Mouse (Mus musculus) kidney, embryonic 15.5 days (tissue): ENCODE measurements around the gene Ephx4. TPM values are rescaled to one million over a fixed set of nuclear protein-coding genes. Genes with fewer than 3 reads are reported as not detected.
"Not testable (repeated sequence)": the region's sequence is repeated elsewhere in the genome, so short reads cannot be mapped to it uniquely, and the experiment has no call there.

ENCODE experiments used
- ATAC-seq: fragments of 200-750 bp; cut with Nextera tagmentation; replicated peaks from 2 replicates; pipeline ENCODE4 v1.8.0; 2017; ENCODE audit warnings: moderate TSS enrichment; ENCODE audit not compliant: low FRiP score
- H3K27ac ChIP-seq: fragments of 300-500 bp; sonication (generic); 2 replicates; pipeline ENCODE4 v1.5.1; 2015; ENCODE audit warnings: mild to moderate bottlenecking, inconsistent platforms
- H3K27me3 ChIP-seq: fragments of 300-500 bp; sonication (generic); 2 replicates; pipeline ENCODE4 v1.6.1; 2015; ENCODE audit warnings: inconsistent platforms
- H3K36me3 ChIP-seq: fragments of 300-500 bp; sonication (generic); 2 replicates; pipeline ENCODE4 v1.6.1; 2015; ENCODE audit warnings: inconsistent platforms
- H3K4me1 ChIP-seq: fragments of 300-500 bp; sonication (generic); 2 replicates; pipeline ENCODE4 v1.6.1; 2015; ENCODE audit warnings: inconsistent platforms
- H3K4me2 ChIP-seq: fragments of 300-500 bp; sonication (generic); 2 replicates; pipeline ENCODE4 v1.6.1; 2015; ENCODE audit warnings: moderate library complexity, mild to moderate bottlenecking, inconsistent platforms
- H3K4me3 ChIP-seq: fragments of 300-500 bp; sonication (generic); replicated peaks from 2 replicates; pipeline ENCODE4 v1.5.1; 2015; ENCODE audit warnings: mild to moderate bottlenecking, inconsistent platforms
- H3K9ac ChIP-seq: fragments of 300-500 bp; sonication (generic); 2 replicates; pipeline ENCODE4 v1.6.1; 2015; ENCODE audit warnings: mild to moderate bottlenecking, inconsistent platforms
- H3K9me3 ChIP-seq: fragments of 300-500 bp; sonication (generic); replicated peaks from 2 replicates; pipeline ENCODE4 v1.6.1; 2016; ENCODE audit warnings: inconsistent platforms
- WGBS: fragments of 180-500 bp; shearing (Covaris S2); methylation state at CpG from one replicate; pipeline ENCODE4 v1.1.7; 2015; ENCODE audit warnings: mixed read lengths; 5-methylcytosine and 5-hydroxymethylcytosine counted together
- polyA plus RNA-seq: library from polyadenylated mRNA; unstranded; fragments of >200 nt; fragmentation: Nextera tagmentation; extraction: Ambion mirVana; gene quantifications from 2 replicates; pipeline ENCODE4 v1.2.1, GENCODE M21; 2015

Ephx4 gene
- 1.3 and 1.7 TPM in 2 replicates for polyA plus RNA-seq

DNA sequence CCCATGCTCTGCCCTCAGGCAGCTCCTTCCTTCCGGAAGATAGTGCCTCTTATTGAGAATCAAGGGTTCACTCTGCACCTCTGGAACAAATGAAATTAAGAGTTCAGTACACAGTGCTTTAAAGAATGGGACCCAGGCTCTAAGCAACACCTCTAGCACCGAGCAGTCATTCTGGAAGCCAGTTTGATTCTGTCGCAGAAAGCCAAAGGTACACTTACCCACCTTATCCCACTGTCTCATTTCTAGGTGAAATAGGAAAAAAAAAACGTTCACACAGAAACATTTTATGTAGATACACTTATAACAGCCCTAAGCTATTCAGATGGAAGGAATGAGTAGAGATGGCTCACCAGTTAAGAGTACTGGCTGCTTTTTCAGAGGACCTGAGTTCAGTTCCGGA is at the start of gene Ephx4:
TSS of gene Ephx4 (plus strand) at position 301 of the 400 bp plus-strand sequence.
- peaks cover 34% of the 10 kb centered on the region for H3K27me3 ChIP-seq
- peak within 1 kb of the TSS; percentile 64 for H3K4me3 ChIP-seq
- ATAC-seq = no peak
- H3K9ac ChIP-seq = peak within 1 kb of the TSS; percentile 61
- H3K9me3 ChIP-seq = no peaks in the 10 kb centered on the region
- peaks cover 13% of the 10 kb centered on the region for H3K4me1 ChIP-seq
- no peaks in the 10 kb centered on the region for H3K36me3 ChIP-seq
- no peak within 1 kb of the TSS for H3K27ac ChIP-seq
- WGBS = 20% methylated on average over 5 of the region's 5 CpGs
- H3K4me2 ChIP-seq = peak within 1 kb of the TSS; percentile 98

DNA sequence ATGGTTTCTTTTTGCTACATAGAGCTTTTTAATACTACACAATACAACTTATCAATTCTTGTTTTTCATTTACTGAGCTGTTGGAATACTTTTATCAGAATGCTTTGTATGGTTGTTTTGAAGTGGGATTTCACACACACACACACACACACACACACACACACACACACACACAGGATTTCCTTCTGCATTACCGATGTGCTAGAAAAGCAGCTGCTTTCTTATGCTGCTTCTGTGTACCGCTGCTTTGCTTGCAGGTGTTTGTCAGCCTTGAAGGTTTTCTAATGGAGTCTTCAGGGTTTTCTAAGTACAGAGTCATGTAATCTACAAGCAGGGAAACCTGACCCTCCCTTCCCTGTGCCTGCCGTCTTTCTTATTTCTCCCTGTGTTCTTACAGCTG is 48.6 kb upstream of the Ephx4 start:
- no peaks in the 10 kb centered on the region for H3K27me3 ChIP-seq
- H3K27ac ChIP-seq = no peak overlapping the region
- ATAC-seq = no peak
- no peak overlapping the region for H3K4me2 ChIP-seq
- WGBS = 52% methylated on average over 3 of the region's 3 CpGs
- no peak overlapping the region for H3K4me3 ChIP-seq
- no peaks in the 10 kb centered on the region for H3K9me3 ChIP-seq
- no peaks in the 10 kb centered on the region for H3K4me1 ChIP-seq
- H3K9ac ChIP-seq = no peak overlapping the region
- H3K36me3 ChIP-seq = no peaks in the 10 kb centered on the region

DNA sequence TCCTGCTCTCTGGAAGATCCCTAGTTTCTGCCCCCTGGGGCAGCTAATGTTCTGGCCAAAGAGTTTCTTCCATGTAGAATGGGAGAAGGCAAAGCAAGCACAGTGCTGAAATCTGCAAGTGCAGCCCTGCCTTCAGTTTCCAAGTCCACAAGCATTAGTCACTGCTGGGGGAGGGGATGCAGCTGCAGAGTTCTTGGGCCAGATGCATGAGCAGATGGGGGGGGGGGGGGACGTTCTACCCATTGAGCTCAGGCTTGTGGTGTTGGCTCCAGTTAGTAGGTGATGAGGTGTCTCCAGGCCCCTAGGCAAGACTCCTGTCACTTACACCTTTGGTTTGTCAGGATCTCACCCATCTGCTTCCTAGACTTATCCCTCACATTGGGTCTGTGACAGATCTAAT is 46.7 kb upstream of the Ephx4 start:
- Histone ChIP-seq H3K36me3 (no peaks in the 10 kb centered on the region), H3K9me3 (no peaks in the 10 kb centered on the region), H3K9ac (no peak overlapping the region), H3K4me2 (no peak overlapping the region), H3K27me3 (no peaks in the 10 kb centered on the region), H3K27ac (no peak overlapping the region), H3K4me3 (no peak overlapping the region), H3K4me1 (0 out of 2 replicates have a peak, but pooled peaks cover 3% of the 10 kb centered on the region)
- no peak for ATAC-seq
- 54% methylated on average over 1 of the region's 1 CpGs for WGBS

DNA sequence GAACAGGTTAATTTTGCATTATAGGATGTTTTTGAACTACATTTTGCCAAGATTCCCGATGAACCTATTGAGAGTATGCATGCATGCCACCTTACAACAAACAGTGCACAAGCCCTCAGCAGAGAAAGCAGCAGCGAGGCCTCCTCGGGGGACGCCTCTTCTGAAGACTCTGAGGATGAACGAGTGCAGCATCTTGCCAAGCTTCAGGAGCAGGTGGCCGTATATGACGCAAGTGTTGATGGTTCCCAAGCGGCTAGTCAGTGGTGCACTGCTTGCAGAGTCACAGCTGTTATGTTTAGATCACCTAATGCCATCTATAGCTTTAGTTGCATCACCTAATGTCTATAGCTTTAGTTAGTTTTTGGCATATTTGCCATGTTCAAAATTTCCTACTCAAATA is 44.8 kb upstream of the Ephx4 start:
- 0 out of 2 replicates have a peak, but pooled peaks cover 3% of the 10 kb centered on the region for H3K4me1 ChIP-seq
- no peak overlapping the region for H3K4me3 ChIP-seq
- H3K36me3 ChIP-seq = no peaks in the 10 kb centered on the region
- H3K9me3 ChIP-seq = no peaks in the 10 kb centered on the region
- no peak overlapping the region for H3K9ac ChIP-seq
- ATAC-seq = no peak
- no peaks in the 10 kb centered on the region for H3K27me3 ChIP-seq
- H3K27ac ChIP-seq = no peak overlapping the region
- no peak overlapping the region for H3K4me2 ChIP-seq
- WGBS = 89% methylated on average over 8 of the region's 8 CpGs

DNA sequence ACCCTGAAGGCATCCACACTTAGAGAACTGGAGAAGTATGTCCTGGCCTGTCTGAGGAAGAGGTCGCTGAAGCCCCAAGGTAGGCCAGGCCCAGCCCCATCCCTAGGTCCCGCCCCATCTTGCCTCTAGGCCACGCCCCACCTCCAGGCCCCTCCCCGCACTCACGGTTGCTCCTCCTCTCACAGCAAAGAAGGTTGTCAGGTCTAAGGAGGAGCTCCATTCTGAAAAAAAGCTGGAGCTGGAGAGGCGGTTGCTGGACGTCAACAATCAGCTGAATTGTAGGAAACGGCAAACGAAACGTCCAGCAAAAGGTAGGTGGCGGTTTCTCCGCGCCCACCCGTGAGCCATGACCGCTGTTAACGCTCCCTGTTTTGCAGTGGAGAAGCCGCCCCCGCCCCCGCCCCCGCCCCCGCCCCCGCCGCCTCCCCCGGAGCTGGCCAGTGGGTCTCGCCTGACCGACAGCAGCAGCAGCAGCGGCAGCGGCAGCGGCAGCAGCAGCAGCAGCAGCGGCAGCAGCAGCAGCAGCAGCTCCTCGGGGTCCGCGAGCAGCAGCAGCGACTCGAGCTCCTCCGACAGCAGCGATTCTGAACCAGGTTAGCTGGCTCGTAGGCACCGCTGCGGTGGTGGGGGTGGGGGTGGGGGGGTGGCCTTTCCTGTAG is 43.0 kb upstream of the Ephx4 start:
- Histone ChIP-seq H3K27ac (peak overlapping the region; percentile 85), H3K4me3 (peak overlapping the region; percentile 60), H3K4me1 (0 out of 2 replicates have a peak, but pooled peaks cover 3% of the 10 kb centered on the region), H3K36me3 (no peaks in the 10 kb centered on the region), H3K4me2 (peak overlapping the region; percentile 62), H3K27me3 (no peaks in the 10 kb centered on the region), H3K9me3 (no peaks in the 10 kb centered on the region), H3K9ac (peak overlapping the region; percentile 59)
- under 1% methylated on average over 36 of the region's 40 CpGs for WGBS
- peak; percentile 99 for ATAC-seq

DNA sequence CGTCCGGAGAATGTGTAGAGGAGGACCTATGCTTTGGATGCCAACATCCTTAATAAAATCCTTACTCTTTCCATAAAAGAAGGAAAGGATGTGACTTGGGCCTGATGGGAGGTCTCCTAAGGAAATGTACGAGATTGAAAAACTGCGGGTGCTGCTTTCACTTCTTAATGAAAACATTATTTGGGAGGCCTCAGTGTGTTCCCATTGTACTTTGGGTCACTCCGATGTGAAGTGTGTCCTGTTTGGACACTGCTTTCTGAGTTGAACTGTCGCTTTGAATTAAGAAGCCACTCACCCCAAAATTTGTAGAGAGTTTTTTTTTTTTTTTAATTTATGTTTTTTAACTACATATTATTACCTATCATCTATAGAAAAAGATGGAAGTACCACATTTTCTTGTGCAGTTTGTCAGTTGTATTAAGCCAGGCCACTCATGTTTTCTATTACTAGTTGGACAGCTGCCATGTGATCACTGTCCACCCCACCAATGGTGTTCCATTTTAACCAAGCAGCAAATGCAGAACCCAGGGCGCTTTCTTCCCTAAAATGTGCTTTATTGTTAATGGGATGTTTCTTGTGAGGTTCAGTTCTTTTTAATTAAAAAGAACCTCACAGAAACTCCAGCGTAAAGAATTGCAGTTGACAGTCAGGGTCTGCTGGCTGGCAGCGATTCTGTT is 42.3 kb upstream of the Ephx4 start:
- H3K9me3 ChIP-seq = no peaks in the 10 kb centered on the region
- WGBS = 23% methylated on average over 9 of the region's 9 CpGs
- peak overlapping the region; percentile 59 for H3K9ac ChIP-seq
- H3K4me1 ChIP-seq = 0 out of 2 replicates have a peak, but pooled peaks cover 3% of the 10 kb centered on the region
- H3K4me3 ChIP-seq = peak overlapping the region; percentile 60
- no peaks in the 10 kb centered on the region for H3K27me3 ChIP-seq
- H3K4me2 ChIP-seq = peak overlapping the region; percentile 62
- peak; percentile 27; the same call in 1 of the 2 replicates for ATAC-seq
- H3K27ac ChIP-seq = peak overlapping the region; percentile 85
- H3K36me3 ChIP-seq = no peaks in the 10 kb centered on the region

DNA sequence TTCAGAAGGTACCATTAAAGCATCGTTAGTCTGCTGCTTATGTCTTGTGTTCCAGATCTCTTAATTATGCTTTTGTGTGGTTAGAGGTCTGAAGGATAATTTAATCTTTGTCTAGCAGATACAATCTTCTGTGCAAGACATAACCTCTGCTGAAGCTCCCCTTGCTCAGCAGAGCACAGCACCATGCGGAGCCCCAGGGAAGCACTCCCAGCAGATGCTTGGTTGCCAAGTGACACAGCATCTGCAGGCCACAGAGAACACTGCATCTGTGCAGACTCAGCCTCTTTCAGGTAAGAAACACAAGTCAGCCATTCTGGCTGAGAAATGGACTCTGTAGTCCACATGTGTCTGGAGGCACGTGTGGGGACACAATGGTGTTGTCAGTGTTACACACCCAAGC is 32.5 kb upstream of the Ephx4 start:
- Histone ChIP-seq H3K27ac (no peak overlapping the region), H3K4me2 (no peak overlapping the region), H3K36me3 (no peaks in the 10 kb centered on the region), H3K4me1 (no peaks in the 10 kb centered on the region), H3K4me3 (no peak overlapping the region), H3K9ac (no peak overlapping the region), H3K9me3 (no peaks in the 10 kb centered on the region), H3K27me3 (no peaks in the 10 kb centered on the region)
- WGBS = 68% methylated on average over 3 of the region's 3 CpGs
- ATAC-seq = no peak

DNA sequence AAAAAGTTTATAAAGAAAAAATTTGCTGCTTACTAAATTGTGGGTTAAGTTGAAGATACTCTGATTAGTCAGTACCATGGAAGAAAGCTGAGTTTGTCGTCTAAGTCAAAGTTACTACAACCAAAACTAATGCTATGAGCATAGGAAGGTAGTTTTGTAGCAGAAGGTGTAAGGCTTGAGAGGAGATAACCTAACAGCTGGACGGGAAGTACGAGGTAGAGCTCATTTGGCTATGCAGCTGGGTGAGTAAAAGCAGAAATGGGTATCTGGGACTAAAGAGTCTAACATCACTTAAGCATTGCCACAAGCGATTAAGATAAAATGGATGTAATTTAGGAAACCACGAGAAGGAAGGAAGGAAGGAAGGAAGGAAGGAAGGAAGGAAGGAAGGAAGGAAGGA is 31.2 kb upstream of the Ephx4 start:
- Histone ChIP-seq H3K4me2 (no peak overlapping the region), H3K4me1 (no peaks in the 10 kb centered on the region), H3K4me3 (no peak overlapping the region), H3K36me3 (no peaks in the 10 kb centered on the region), H3K27ac (no peak overlapping the region), H3K9ac (no peak overlapping the region), H3K9me3 (no peaks in the 10 kb centered on the region), H3K27me3 (no peaks in the 10 kb centered on the region)
- WGBS = 85% methylated on average over 5 of the region's 5 CpGs
- ATAC-seq = no peak

DNA sequence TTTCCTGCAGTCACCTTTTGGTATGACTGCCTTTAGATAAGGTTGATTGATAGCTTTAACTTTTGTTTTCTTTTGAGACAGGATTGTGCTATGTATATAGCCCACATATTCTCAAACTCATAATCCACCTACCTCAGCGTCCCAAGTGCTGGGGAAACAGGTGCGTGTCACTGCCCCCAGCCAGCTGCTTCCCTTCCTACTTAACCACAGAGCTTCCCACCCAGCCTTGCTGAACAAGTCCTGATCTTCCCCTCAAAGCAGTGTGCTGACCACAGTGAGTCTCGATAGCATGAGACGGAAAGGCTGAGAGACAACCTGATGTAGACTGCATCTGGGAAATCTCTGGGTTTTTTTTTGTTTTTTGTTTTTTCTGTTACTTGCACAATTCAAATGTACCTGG is 29.3 kb upstream of the Ephx4 start:
- Histone ChIP-seq H3K4me2 (no peak overlapping the region), H3K27me3 (no peaks in the 10 kb centered on the region), H3K36me3 (peaks cover 4% of the 10 kb centered on the region; the same call in 1 of the 2 replicates), H3K4me1 (no peaks in the 10 kb centered on the region), H3K4me3 (no peak overlapping the region), H3K9me3 (no peaks in the 10 kb centered on the region), H3K9ac (no peak overlapping the region), H3K27ac (no peak overlapping the region)
- WGBS = 87% methylated on average over 4 of the region's 4 CpGs
- no peak for ATAC-seq

DNA sequence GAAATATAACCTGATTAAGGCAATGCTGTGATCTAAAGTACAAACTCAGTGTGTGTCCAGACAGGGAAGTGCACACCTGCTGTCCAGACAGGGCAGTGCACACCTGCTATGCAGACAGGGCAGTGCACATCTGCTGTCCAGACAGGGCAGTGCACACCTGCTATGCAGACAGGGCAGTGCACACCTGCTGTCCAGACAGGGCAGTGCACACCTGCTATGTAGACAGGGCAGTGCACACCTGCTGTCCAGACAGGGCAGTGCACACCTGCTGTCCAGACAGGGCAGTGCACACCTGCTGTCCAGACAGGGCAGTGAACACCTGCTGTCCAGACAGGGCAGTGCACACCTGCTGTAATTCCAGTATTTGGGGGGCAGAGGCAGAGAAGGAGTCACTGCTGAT is 16.1 kb upstream of the Ephx4 start:
- not testable (repeated sequence) for H3K36me3 ChIP-seq

DNA sequence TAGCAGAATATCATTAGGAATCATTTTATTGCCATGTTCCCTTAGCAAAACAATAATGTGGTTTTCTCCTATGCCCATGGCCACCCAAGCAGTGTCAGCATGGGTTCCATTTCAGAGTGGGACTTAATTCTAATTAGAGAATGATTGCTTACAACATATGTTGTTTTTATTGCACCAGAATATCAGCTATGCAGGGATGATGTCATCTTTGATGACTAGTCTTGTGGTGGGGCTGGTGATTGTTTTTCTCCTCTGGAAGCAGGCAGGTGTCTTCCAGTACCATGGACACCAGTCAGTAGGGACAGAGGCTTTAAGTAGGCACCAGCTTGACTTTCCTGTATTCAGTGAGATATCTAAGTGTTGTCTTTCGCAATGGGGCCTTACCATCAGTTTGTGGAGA is 14.7 kb upstream of the Ephx4 start:
- H3K4me3 ChIP-seq = no peak overlapping the region
- no peak overlapping the region for H3K9ac ChIP-seq
- no peak overlapping the region for H3K4me2 ChIP-seq
- no peaks in the 10 kb centered on the region for H3K27me3 ChIP-seq
- 0 out of 2 replicates have a peak, but pooled peaks cover 2% of the 10 kb centered on the region for H3K36me3 ChIP-seq
- H3K4me1 ChIP-seq = no peaks in the 10 kb centered on the region
- H3K27ac ChIP-seq = no peak overlapping the region
- no peaks in the 10 kb centered on the region for H3K9me3 ChIP-seq
- ATAC-seq = no peak
- WGBS = 92% methylated on average over 1 of the region's 1 CpGs

More for the DNA sequence above, 16.1 kb upstream of the Ephx4 start:
- H3K27ac ChIP-seq, H3K9ac ChIP-seq, H3K4me1 ChIP-seq, H3K4me3 ChIP-seq, H3K27me3 ChIP-seq, H3K4me2 ChIP-seq, ATAC-seq, H3K9me3 ChIP-seq: not testable (repeated sequence)

DNA sequence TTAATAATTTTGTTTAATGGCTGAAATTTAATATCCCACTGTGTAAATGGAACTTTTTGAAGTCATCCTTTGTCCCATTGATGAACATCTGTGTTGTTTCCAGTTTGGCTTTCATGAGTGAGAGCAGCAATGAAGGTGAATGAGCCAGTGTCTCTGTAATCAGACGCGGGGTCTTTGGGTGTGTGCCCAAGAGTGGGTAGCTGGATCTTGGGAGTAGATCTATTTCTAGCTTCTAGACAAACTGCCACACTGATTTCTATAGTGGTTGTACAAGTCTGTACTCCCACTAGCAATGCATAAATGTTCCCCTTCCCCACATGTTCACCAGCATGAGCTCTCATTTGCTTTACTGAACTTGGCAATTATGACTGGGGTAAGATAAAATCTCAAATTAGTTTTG is 13.2 kb upstream of the Ephx4 start:
- no peaks in the 10 kb centered on the region for H3K36me3 ChIP-seq
- H3K4me1 ChIP-seq = no peaks in the 10 kb centered on the region
- no peaks in the 10 kb centered on the region for H3K27me3 ChIP-seq
- H3K9me3 ChIP-seq = no peaks in the 10 kb centered on the region
- no peak overlapping the region for H3K4me3 ChIP-seq
- H3K27ac ChIP-seq = no peak overlapping the region
- H3K9ac ChIP-seq = no peak overlapping the region
- no peak overlapping the region for H3K4me2 ChIP-seq
- no peak for ATAC-seq
- 92% methylated on average over 2 of the region's 2 CpGs for WGBS
